Mouse (Mus musculus) inflammation-experienced regulatory T-cells, adult 6 months (primary cell): ENCODE data around the gene Peak1. TPM values are rescaled to one million over a fixed set of nuclear protein-coding genes. Genes with fewer than 3 reads are reported as not detected.

Experiments
- ATAC-seq: one replicate; pipeline ENCODE4 v1.8.0; 2017
- polyA plus RNA-seq, 3 experiments: library from polyadenylated mRNA; unstranded; fragments of 100-300 nt; shearing (Covaris generic); gene quantifications; one replicate each; pipeline ENCODE4 v1.2.1; 2017

The Peak1 gene
- polyA plus RNA-seq, 3 experiments from 2014 or later: 18.5 to 26.2 (median 19.4) TPM

DNA sequence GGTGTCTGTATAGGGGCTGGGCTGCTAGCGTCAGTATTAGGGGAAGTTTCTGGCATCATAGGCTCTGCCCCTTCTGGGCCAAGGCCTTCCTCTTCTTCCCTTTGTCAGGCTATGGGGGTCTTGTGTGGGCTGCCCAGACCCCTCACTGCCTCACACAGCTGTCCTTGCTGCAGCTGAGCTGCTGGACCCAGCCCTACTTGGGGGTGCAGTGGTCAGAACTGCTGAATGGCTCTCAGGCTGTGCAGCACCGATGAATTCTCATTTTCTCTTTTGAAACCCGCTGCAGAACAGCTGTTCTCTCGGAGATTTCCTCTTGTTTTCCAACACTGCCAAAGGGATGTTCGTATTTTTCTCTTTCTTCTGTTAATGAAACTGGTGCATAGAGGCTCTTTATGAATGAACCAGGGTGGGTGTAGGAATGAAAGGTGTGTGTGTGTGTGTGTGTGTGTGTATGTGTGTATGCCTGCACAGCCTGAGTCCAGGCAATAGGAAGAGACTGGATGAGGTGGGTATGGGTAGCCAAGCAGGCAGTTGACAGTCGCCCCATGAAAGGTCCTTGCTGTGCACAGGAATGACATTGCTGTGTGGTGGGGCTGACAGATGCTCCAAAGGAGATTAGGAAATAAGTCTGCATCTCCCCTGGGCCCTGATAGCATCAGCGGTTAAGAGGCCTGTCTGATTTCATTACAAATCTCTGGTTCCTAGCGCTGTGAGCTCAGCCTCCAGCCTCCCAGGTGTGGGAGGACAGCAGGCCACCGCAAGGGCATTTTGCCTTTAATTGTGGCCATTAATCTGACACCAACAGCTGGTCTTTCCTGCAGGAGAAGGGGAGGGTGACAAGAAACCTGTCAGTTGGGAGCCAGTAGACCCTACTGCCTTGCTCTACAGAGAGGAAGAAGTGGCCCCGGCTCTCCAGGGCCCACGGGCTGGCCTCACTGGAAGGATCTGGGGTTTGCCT lies 226.1 kb downstream of the Peak1 start:
- no peak for ATAC-seq

DNA sequence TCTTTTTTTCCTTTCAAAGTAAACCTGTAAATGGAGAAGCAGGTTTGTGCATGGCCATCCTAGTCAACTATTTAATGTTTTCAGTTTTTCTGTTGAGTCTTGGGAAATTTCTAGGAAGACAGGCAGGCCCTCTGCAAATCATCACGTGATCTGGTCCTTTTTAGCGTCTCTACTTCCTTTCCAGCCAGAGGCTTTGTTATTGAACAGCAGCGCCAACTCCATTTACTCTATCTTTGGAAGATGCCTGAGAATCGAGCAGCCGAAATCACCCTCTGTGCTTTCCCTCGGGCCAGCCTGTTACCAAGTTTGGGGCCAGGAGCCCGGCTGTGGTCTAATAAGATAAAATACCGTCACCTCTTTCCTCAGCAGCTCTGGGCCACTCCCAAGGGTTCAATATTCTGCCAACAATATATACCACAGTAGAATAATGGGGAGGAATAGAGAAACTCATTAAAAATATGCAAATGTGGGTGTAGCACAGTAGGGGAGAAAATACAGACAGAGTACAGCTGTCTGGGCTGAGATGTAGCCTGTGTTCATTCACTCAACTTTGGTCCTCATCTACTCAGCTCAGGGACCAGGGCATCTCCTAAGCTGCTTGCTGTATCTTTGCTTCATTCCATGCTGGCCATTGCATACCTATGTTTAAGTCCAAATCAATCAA lies 237.6 kb downstream of the Peak1 start:
- no peak for ATAC-seq

DNA sequence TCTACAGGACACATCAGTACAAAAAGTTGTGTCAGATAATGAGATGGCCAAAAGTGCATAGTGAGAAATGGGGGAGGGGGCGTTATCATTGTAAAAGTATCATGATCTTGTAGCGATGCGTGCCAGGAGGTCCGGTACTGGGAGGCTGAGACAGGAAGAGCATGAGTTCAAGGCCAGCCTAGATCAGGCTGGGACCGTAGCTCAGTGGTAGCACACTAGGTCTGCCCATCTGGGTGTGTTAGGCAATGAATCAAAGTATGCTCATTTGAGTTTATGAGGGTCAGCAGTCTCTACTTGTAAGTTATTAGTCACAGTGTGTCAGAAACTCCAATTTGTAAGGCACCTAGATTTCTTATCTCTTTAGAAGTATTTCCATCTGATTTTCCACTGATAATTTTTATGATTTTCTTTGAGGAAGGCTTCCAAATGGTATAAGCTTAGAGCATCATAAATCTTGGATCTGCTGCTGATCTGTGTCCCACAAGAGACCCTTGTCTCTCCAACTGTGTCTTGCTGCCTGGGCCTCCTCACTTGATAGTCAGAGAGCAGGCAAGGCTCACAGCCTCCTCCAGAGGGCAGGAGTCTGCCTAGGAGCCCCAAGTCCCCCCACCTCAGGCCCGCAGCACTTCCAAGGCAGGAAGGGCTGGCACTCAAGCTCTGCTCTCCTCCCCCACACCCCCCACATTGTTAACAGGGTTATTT lies 238.3 kb downstream of the Peak1 start:
- no peak for ATAC-seq

DNA sequence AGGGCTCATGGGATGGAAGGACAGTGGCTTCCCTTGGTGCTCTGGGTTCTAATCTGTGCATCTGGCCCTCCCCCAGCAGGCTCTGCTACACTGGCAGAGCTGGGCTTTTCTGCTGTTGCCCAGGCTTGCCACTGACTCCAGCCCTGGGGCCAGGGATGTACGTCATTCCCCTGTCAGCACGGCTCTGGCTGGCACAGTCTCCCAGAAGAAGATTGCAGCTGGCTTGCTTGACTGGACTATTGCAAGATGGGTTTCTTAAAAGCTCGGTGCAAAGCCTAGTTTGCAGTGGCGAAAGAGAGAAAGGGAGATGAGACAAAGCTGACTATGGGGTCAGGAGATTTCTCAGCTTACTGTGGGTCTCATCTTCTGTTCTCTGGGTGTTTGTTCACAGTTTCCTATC lies 240.5 kb downstream of the Peak1 start:
- no peak for ATAC-seq

DNA sequence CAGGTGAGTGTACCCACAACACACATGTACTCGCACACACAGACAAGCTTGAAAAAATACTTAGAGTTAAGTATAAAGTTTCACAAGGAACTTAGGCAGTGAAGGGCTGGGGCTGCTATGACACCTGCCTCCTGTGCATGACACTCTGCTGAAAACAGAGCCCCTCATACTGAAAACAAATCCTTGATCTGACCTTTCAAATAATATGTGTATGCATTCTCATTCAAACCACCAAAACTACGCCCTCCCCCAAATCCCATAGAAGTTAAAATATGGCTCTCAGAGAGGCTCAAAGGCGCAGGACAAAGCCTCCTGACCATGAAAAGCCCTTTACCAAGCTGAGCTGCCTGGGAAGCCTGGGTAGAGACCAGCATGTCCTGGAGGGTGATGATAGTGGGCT lies 242.6 kb downstream of the Peak1 start:
- no peak for ATAC-seq

DNA sequence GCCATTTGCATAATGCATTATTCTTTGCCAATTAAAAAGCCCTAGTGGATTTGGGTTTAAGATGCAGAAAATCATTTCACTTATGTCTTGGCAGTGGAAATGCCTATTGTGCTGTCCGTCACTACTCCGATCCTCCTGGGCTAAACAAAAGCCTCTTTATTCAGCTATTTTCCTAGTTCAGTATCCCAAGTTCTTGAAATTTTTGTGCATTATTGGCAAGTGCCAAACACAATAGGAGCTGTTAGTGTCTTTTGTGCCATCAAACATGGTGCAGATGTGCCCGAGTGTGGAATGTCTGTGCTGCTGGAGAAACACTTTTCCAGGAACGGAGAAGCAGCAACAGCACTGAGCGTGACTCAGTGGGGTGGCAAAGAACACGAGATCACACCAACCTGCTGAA lies 250.2 kb downstream of the Peak1 start:
- ATAC-seq: no peak

DNA sequence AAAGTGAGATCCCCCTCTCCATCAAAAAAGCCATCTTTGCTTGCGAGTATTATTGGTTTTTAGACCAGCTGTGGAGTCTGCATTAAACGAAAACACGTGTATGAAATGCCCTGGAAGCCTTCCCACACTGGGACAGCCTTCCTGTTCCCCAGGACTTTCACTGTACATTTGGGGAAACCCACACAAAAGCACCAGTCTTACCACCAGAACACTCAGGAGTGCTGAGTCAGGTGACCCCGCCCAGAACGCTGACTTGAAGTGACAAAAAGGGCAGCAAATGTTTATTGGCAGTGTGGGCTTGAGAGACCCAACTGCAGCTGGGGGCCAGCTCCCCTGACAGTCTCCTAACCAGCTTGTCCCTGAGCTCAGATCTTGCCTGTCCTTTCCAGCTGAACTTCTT lies 251.7 kb downstream of the Peak1 start:
- no peak for ATAC-seq

DNA sequence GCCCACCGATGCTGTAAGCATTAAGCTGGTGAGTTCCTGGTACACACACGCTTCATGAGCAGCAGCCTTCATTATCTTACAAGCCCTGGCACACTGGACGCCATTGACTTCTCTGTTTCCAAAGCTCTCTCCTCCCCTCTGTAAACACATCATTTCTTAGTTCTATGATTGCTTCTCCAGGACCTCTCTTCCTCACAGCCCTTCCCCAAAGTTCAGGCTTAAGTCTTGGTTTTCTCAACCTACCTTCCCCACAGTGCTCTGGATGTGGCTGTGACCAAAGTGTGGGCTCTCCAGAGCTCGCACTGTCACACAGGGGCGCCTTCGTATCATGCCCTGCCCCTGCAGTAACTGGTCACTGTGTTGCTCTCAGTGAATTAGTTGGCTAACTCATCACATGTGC lies 252.5 kb downstream of the Peak1 start, which contains the start of gene Tspan3:
Gene Tspan3 (minus strand): TSS at position 101 of the 400 bp plus-strand sequence.
- no peak for ATAC-seq

DNA sequence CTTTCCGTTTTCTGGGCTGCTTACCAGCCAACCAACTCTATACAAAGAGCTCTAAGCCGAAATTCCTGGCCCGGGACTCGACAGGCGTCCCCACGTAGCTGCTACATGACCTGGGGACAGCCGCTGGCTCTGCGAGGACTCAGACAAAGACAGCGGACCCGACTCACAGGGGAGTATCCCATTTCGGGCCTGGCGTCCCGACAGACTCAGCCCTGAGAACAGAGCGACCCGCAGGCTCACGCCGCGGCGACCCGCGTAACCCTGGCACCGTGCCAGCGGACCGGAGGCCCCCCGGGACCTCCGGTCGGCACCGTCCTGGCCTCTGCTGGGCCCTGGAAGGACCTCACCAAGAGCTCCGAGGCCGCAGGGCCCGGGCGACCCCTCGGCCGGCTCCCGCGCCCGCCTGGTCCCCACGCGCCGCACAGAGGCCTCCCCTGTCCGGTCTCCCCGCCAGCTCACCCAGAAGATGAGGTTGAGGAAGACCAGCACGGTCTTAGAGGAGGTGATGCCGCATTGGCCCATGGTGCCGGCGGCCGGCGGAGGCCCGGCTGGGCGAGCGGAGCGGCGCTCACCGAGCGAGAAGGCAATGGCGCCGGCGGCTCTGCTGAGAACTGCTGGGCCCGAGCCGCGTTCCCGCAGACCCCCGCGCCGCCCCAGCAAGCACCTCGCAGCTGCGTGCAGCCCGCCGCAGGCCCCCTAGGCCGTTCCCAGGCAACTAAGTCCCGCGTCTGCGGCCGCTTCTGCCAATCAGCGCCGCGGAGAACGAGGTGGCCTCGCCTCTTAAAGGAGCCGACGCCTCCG lies 257.3 kb downstream of the Peak1 start:
- ATAC-seq: peak; percentile 99

DNA sequence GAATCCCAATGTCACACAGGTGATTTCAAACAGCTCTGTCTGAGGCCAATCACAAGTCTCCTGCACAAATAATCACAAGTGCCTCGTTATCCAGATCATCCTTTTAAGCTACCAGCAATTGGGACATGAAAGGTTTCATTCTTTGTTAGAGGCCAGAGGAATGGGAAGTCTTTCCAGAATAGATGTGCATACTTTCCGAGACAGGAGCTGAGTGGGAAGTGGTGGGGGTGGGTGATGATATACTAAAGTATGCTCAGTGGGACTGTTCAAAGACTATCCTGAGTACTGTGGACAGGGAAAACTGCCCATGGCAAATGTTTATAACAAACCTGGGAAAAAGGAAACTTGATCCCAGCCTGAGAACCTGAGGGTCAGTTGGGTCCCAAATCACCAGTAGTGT lies 258.4 kb downstream of the Peak1 start:
- ATAC-seq: no peak

DNA sequence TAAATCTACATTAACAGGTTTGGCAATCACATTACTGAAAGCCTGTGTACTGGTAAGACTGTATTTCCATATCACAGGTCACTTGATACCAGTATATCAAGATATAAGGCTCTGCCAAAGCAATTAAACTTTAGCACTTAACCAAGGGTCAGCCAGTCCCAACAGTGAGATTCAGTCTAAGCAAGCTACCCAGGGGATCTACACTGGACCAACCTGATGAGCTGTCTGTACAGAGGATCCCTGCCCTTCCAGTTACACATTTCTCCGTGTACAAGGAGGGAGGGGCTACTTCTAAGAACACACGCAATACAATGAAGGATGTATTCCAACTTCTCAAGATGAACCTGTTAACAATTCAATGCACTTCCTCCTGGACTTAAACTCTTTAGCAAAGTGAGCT lies 259.8 kb downstream of the Peak1 start:
- no peak for ATAC-seq

DNA sequence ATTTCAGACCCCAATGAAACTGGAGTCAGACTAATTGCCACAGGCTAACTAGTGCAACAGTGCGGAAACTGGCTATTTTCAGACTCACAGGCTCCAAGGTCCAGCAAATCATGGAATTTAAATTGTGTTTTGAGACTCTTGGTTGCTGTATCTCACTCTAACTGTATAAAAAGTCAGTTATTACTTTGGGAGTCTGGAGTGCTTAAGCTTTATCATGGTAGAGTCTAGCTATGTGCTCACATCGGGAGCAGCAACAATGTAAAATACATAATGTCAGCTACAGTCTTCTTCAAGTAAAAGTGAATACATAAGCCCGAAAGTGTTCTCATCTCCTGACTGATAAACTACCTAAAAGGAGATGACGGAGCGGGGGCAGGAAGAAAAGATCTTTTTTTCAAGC lies 263.3 kb downstream of the Peak1 start:
- ATAC-seq: no peak

DNA sequence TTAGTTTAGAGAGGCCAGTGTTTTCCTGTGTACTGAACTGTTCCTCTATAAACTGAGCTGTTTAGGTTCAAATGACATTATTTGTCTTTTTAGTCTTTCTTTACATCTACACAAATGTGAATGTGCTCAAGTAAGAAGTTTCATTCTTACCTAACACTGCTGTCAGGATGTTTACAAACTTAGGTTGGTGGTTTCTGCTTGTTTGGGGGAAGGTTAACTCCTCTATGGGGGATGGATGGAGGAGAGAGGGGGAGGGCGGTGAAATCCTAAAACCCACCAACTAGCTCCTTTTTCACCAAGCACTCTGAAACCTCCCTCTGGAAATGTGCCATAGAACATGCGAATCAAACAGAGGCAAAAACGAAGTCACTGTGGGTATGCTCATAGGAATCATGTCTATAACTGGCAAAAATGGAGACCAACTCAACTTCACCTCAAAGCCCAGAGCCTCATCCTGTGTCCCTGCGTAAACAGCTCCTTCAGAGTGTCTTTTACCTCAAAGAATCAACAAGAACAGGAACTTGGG lies 265.3 kb downstream of the Peak1 start:
- ATAC-seq: peak; percentile 63

DNA sequence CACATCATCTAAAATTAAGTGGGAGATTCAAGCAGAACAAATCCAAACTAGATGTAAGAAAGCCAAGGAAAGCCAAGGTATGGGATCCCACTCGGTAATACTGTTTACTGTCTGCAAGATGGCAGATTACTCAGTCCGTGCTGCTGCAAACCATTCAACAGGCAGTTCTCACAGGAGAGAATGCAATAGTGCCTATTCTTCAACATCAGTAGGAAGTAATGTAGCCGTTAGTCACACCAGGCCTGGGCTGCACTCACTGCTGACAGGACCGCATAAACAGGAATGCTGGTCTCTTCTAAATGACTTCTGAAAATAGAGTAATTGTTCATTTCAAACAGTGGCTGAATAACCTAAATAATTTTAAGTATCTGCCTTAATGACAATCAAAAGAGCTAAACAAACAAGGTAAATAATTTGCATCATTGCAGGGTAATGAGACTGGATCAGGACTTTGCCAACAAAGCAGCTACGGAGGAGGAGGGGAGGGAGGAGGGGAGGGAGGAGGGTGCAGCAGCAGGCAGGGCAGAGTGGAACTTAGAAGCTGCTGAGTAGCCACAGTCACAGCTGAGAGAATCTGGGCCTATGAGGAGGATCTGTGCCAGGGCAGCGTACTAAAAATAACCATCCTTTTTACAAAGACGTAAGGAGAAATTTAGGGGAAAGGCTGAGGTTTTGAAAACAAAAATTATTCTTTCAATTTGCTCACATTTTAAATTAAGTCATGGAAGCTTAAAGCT lies 266.0 kb downstream of the Peak1 start:
- ATAC-seq: peak; percentile 41

Other genes with a start within 250 kb of the Peak1 start
- gene Hmg20a, start 542 bp upstream of the Peak1 start, polyA plus RNA-seq: 10 to 100 TPM; 30.0 to 66.3 (median 62.4) TPM